Mouse (Mus musculus) macrophage (primary cell): ENCODE data around the gene Arfgap2. TPM values are rescaled to one million over a fixed set of nuclear protein-coding genes. Genes with fewer than 3 reads are reported as not detected.
"Not testable (repeated sequence)": the region's sequence is repeated elsewhere in the genome, so short reads cannot be mapped to it uniquely, and the experiment has no call there.

ENCODE experiments used
- H3K27ac ChIP-seq: fragments of 350-480 bp; formaldehyde crosslinking; 2 replicates; pipeline ENCODE4 v1.9.0; 2021
- H3K36me3 ChIP-seq: fragments of 350-480 bp; formaldehyde crosslinking; 2 replicates; pipeline ENCODE4 v1.9.0; 2021; ENCODE audit errors: inconsistent target
- H3K4me3 ChIP-seq: fragments of 350-480 bp; formaldehyde crosslinking; 2 replicates; pipeline ENCODE4 v1.9.0; 2021; ENCODE audit errors: inconsistent target
- H3K79me2 ChIP-seq: fragments of 350-480 bp; formaldehyde crosslinking; 2 replicates; pipeline ENCODE4 v1.9.0; 2021; ENCODE audit errors: inconsistent target
- WGBS: methylation state at CpG from one replicate; pipeline ENCODE4 v1.1.7; 2026; ENCODE audit warnings: inconsistent platforms; ENCODE audit not compliant: missing documents; 5-methylcytosine and 5-hydroxymethylcytosine counted together
- polyA plus RNA-seq: library from polyadenylated mRNA; stranded (reverse); fragments of 250-400 nt; gene quantifications from 3 replicates; pipeline ENCODE4 v1.2.4, GENCODE M21; 2018; ENCODE audit warnings: inconsistent platforms
- total RNA-seq, 78 experiments: library from RNA; depleted of rRNA; stranded (reverse); fragments of 250-400 nt; gene quantifications; 1 replicate in 9 of 78; 2 replicates in 24 of 78; 3 replicates in 43 of 78; 4 replicates in 2 of 78; pipeline ENCODE4 v1.2.4; 2018; ENCODE audit warnings: inconsistent platforms in 56 of 78

Gene Arfgap2
- total RNA-seq (2018; cell fraction: chromatin; rRNA removed) = 100 to 1,000 TPM; 103 to 258 (median 153) TPM
- 10 to 100 TPM; 46.7 to 61.4 (median 53.9) TPM for total RNA-seq (2018; cell fraction: cytosol; rRNA removed)
- 100 to 1,000 TPM in 6 of 26 experiments, 10 to 100 TPM in 20; 59.9 to 130 (median 83.2) TPM for total RNA-seq (2018; cell fraction: nucleus; rRNA removed)
- 43.0 to 54.0 TPM (median 48.7 TPM) in 3 replicates for polyA plus RNA-seq

DNA sequence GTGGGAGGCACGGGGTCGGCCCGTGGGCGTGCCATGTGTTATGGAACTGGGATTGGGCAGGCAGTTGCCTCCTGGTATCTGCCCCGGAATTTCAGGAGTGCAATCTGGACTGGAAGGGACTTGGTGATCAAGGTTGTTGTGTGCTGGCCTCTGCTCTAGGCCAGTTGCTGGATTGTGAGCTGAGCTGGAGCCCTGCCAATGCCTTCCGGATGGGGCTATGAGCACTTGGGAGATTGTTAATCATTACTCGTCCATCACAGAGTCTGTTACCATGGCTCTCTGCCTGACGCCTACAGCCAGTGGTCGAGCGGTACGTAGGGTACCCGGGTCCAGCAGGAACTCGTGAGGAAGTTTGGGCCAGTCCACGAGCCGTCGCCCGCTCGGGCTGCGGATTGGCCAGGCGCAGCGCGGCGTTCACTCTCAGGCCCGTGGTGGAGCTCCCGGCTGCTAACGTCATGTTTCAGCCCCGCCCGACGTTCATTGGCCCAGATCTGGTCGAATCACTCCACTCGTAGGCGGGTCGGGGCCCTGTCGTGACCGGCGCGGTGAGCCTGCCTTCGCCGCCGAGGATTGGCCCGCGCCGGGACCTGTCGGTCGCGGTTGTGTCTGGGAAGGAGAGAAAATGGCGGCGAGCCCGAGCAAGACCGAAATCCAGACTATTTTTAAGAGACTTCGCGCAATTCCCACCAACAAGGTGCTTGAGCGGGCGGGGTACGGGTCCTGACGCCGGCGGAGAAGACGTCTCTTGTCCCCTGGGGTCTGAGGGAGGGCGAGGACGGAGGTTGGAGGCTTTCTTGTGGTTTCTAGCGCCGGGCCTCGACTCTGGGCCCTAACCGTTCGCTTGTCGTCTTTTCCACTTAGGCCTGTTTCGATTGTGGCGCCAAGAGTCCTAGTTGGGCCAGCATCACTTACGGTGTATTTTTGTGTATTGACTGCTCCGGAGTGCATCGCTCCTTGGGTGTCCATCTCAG, at the start of gene Arfgap2:
TSS of gene Arfgap2 (plus strand) at position 264 of the 971 bp plus-strand sequence.
- Histone ChIP-seq H3K79me2 (peaks cover 44% of the 10 kb centered on the region), H3K4me3 (peak within 1 kb of the TSS; percentile 98), H3K27ac (peak within 1 kb of the TSS; percentile 85), H3K36me3 (peaks cover 31% of the 10 kb centered on the region; the same call in 1 of the 2 replicates)
- WGBS = 2% methylated on average over 70 of the region's 72 CpGs

DNA sequence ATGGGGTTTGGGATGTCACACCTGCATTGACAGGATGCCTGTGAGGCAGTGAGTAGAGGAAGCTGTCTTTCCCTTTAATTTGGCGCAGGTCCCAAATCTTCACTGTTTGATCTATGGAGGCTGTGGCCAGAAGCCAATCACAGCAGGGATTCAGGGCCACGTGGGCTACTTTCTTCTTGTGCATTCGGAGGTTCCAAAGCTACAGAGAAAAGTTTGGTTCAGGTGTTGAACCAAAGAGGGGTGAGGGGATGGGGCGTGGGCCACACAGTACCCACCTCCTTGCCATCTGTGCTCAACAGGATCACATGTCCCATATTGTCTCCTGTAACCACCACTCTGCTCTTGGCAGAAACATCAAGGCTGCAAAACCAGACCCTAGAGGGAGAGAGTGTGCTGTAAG, 47.7 kb upstream of the Arfgap2 start:
- H3K27ac ChIP-seq = no peak overlapping the region
- WGBS = 96% methylated on average over 4 of the region's 4 CpGs

DNA sequence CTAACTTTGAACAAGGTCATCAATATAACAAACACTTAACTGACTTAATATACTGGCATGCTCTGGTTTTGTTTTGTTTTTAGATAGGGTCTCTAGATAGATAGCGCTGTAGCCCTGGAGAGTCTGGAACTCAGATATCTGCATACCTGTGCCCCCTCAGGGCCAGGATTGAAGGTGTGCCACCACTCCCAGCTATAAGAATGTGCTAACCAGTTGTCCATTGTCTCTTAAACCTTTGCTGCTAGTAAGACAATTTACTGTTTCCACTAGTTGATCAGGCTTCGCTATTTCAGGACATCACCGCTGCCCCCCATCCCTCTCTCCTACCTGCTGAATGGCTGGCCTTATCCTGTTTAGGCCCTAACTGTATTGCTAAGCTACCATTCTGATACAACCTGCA, 44.3 kb upstream of the Arfgap2 start:
- Histone ChIP-seq H3K27ac (no peak overlapping the region), H3K4me3 (no peak overlapping the region), H3K79me2 (no peaks in the 10 kb centered on the region), H3K36me3 (peaks cover 20% of the 10 kb centered on the region)
- WGBS = 86% methylated on average over 3 of the region's 3 CpGs

More for the DNA sequence above, 47.7 kb upstream of the Arfgap2 start:
- Histone ChIP-seq H3K36me3 (peaks cover 52% of the 10 kb centered on the region), H3K4me3 (no peak overlapping the region), H3K79me2 (no peaks in the 10 kb centered on the region)

DNA sequence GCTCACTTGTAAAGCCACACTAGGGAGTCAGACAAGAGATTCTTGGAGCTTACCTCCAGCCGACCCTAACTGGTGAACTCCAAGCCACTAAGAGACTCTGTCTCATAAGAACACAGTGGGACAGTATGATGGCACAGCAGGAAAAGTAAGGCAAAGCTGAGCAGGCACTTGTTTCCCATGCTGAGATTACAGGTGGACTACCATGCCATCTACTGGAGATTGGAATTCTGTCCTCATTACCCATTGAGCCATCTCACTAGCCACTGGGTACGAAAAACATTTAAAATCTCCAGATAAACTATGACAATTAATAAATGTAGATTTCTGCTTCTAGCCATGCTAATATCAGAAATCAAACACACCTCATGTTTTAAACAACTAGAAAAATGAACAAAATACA, 41.2 kb upstream of the Arfgap2 start:
- 85% methylated on average over 2 of the region's 2 CpGs for WGBS
- no peaks in the 10 kb centered on the region for H3K79me2 ChIP-seq
- no peak overlapping the region for H3K4me3 ChIP-seq
- no peaks in the 10 kb centered on the region for H3K36me3 ChIP-seq
- H3K27ac ChIP-seq = no peak overlapping the region

GRCm38 (mm10) chr2:91229735-91230134, 35.0 kb upstream of the Arfgap2 start:
- Histone ChIP-seq H3K79me2 (no peaks in the 10 kb centered on the region), H3K36me3 (peaks cover 4% of the 10 kb centered on the region; the same call in 1 of the 2 replicates), H3K27ac (no peak overlapping the region), H3K4me3 (no peak overlapping the region)
- WGBS = 84% methylated on average over 2 of the region's 2 CpGs

- no peaks in the 10 kb centered on the region for H3K79me2 ChIP-seq
- peak within 1 kb of the TSS; percentile 70 for H3K4me3 ChIP-seq
- peak within 1 kb of the TSS; percentile 67 for H3K27ac ChIP-seq
- peaks cover 4% of the 10 kb centered on the region; the same call in 1 of the 2 replicates for H3K36me3 ChIP-seq
- under 1% methylated on average over 48 of the region's 48 CpGs for whole genome bisulfite sequencing
Observed at GRCm38 (mm10) chr2:91236601-91237510, 27.9 kb upstream of the Arfgap2 start, which contains the start of gene Ddb2. Gene Ddb2 (minus strand): TSS chr2:91236982.

GRCm38 (mm10) chr2:91237511-91238080, 27.2 kb upstream of the Arfgap2 start:
- Histone ChIP-seq H3K4me3 (peak overlapping the region; percentile 70), H3K27ac (peak overlapping the region; percentile 67)
- not testable (repeated sequence) for H3K36me3 ChIP-seq, H3K79me2 ChIP-seq
- 23% methylated on average over 4 of the region's 4 CpGs for WGBS

GRCm38 (mm10) chr2:91242547-91242946, 22.2 kb upstream of the Arfgap2 start:
- Histone ChIP-seq H3K27ac (no peak overlapping the region), H3K79me2 (no peaks in the 10 kb centered on the region), H3K36me3 (no peaks in the 10 kb centered on the region), H3K4me3 (no peak overlapping the region)
- WGBS = 51% methylated on average over 5 of the region's 5 CpGs

GRCm38 (mm10) chr2:91243416-91243815, 21.4 kb upstream of the Arfgap2 start:
- Histone ChIP-seq H3K27ac (no peak overlapping the region), H3K4me3 (no peak overlapping the region), H3K36me3 (no peaks in the 10 kb centered on the region), H3K79me2 (no peaks in the 10 kb centered on the region)
- WGBS = 88% methylated on average over 3 of the region's 3 CpGs

- no peaks in the 10 kb centered on the region for H3K79me2 ChIP-seq
- no peak overlapping the region for H3K27ac ChIP-seq
- 79% methylated on average over 3 of the region's 5 CpGs for WGBS
- no peak overlapping the region for H3K4me3 ChIP-seq
- no peaks in the 10 kb centered on the region for H3K36me3 ChIP-seq
Observed at GRCm38 (mm10) chr2:91244557-91245228, 20.1 kb upstream of the Arfgap2 start.

DNA sequence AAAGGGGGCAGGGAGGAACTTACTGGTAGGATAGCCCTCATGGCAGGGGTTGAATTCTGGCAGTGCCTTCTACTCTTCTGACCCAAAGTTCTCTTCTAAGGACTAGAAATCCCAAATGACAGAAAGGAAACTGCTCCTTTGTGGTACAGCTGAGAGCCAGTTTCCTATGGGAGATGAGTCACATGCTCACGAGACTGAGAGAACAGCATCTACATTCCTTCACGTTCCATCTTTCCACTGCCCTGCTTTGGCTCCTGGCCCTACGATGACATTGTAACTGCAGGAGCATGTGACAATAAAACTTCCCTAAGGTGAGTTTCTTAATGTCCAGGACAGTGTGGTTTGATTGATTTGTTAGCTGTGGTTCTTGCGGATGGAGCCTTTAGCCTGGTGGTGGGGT, 16.4 kb upstream of the Arfgap2 start:
- Histone ChIP-seq H3K36me3 (no peaks in the 10 kb centered on the region), H3K27ac (no peak overlapping the region), H3K4me3 (no peak overlapping the region), H3K79me2 (no peaks in the 10 kb centered on the region)
- WGBS = 88% methylated on average over 4 of the region's 4 CpGs

GRCm38 (mm10) chr2:91252001-91252400, 12.8 kb upstream of the Arfgap2 start:
- no peaks in the 10 kb centered on the region for H3K79me2 ChIP-seq
- H3K4me3 ChIP-seq = no peak overlapping the region
- H3K27ac ChIP-seq = no peak overlapping the region
- no peaks in the 10 kb centered on the region for H3K36me3 ChIP-seq
- 87% methylated on average over 4 of the region's 4 CpGs for WGBS

DNA sequence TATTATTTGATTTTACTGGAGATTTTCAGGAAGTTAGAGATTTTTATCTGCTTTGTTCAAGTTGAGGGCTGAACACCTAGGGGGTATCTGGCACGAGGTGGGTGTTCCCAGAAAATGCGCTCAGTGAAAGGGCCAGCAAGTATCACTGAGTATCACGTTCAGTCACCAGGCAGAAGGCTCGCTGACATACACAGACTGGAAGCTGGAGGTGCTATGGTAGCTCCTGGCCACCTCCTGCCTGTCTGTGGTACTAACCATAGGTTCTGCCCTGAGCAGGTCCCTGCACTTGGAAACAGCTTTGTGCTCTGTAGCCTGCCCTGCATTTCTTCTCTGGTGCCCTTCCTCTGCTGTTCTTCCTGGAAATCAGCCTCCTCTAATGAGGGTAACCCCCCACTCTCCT, 12.3 kb upstream of the Arfgap2 start:
- 66% methylated on average over 4 of the region's 4 CpGs for WGBS
- Histone ChIP-seq H3K27ac (no peak overlapping the region), H3K79me2 (no peaks in the 10 kb centered on the region), H3K4me3 (no peak overlapping the region), H3K36me3 (no peaks in the 10 kb centered on the region)
